Mouse (Mus musculus) stomach, embryonic 15.5 days (tissue): Measurements from ENCODE around the gene Tmprss9. TPM values are rescaled to one million over a fixed set of nuclear protein-coding genes. Genes with fewer than 3 reads are reported as not detected.

Source experiments
- ATAC-seq: fragments of 200-750 bp; cut with Nextera tagmentation; 2 replicates; pipeline ENCODE4 v1.8.0; 2017; ENCODE audit warnings: low read depth, moderate number of reproducible peaks, moderate TSS enrichment; ENCODE audit not compliant: insufficient read depth, low FRiP score
- H3K27ac ChIP-seq: fragments of 300-500 bp; sonication (generic); 2 replicates; pipeline ENCODE4 v1.5.1; 2015; ENCODE audit warnings: mild to moderate bottlenecking, inconsistent platforms
- H3K27me3 ChIP-seq: fragments of 300-500 bp; sonication (generic); replicated peaks from 2 replicates; pipeline ENCODE4 v1.6.1; 2015; ENCODE audit warnings: inconsistent platforms
- H3K36me3 ChIP-seq: fragments of 300-500 bp; sonication (generic); 2 replicates; pipeline ENCODE4 v1.6.1; 2015; ENCODE audit warnings: inconsistent platforms
- H3K4me1 ChIP-seq: fragments of 300-500 bp; sonication (generic); 2 replicates; pipeline ENCODE4 v1.6.1; 2015; ENCODE audit warnings: inconsistent platforms
- H3K4me2 ChIP-seq: fragments of 300-500 bp; sonication (generic); 2 replicates; pipeline ENCODE4 v1.6.1; 2015; ENCODE audit warnings: mild to moderate bottlenecking, inconsistent platforms
- H3K4me3 ChIP-seq: fragments of 300-500 bp; sonication (generic); replicated peaks from 2 replicates; pipeline ENCODE4 v1.5.1; 2015; ENCODE audit warnings: inconsistent platforms
- H3K9ac ChIP-seq: fragments of 300-500 bp; sonication (generic); 2 replicates; pipeline ENCODE4 v1.6.1; 2015; ENCODE audit warnings: inconsistent platforms
- H3K9me3 ChIP-seq: fragments of 300-500 bp; sonication (generic); 2 replicates; pipeline ENCODE4 v1.6.1; 2016; ENCODE audit warnings: inconsistent platforms
- WGBS: fragments of 180-500 bp; shearing (Covaris S2); methylation state at CpG from one replicate; pipeline ENCODE4 v1.1.7; 2015; 5-methylcytosine and 5-hydroxymethylcytosine counted together
- polyA plus RNA-seq: library from polyadenylated mRNA; unstranded; fragments of >200 nt; fragmentation: Nextera tagmentation; extraction: Ambion mirVana; gene quantifications from 2 replicates; pipeline ENCODE4 v1.2.1, GENCODE M21; 2015

Tmprss9 gene
- polyA plus RNA-seq, 1 experiment from 2014 or later = not detected

DNA sequence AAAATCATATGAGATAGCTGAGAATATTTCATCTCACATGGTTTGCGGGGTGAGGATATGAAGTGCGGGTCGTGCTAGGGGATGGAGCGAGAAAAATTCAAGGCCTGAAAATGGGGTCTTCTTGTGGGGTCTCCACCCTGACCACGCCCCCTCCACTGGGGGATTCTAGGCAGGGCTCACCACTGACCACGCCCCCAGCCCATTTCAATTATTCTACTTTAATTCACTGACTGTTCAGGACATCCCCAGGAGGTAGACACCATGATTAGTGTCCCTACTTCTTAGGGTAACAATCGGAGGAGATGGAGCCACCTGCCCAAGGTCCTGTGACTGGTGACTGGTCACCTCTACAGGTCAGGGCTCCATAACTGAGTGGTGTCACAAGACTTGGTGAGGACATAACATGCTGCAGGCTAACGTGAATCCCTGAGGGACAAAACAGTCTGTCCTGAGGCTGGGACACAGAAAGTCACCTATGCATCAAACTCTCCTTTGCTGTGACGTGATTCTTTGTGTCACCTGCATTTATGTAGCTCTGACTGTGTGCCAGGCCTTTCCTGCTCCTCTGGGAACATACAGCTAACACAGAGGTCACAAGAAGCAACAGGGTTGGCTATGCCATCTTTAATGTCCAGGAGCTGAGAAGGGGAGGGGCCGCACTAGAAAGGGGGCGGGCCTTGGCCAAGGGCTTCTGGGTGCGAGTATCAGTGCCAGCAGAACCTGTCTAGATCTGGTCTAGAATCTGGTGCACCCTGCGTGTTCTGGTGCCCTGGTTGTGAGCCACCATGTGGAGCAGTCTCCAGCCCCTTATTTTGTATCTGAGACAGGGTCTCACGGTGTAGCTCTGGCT, 62.7 kb downstream of the Tmprss9 start:
- WGBS = 53% methylated on average over 14 of the region's 14 CpGs
- no peak for ATAC-seq
- peaks cover 83% of the 10 kb centered on the region for H3K4me1 ChIP-seq
- H3K9ac ChIP-seq = no peak overlapping the region
- H3K4me3 ChIP-seq = no peak overlapping the region
- H3K4me2 ChIP-seq = peak overlapping the region; percentile 95
- H3K27me3 ChIP-seq = peaks cover 3% of the 10 kb centered on the region; the same call in 1 of the 2 replicates
- no peaks in the 10 kb centered on the region for H3K9me3 ChIP-seq
- H3K36me3 ChIP-seq = no peaks in the 10 kb centered on the region
- H3K27ac ChIP-seq = peak overlapping the region; percentile 62; the same call in 1 of the 2 replicates

DNA sequence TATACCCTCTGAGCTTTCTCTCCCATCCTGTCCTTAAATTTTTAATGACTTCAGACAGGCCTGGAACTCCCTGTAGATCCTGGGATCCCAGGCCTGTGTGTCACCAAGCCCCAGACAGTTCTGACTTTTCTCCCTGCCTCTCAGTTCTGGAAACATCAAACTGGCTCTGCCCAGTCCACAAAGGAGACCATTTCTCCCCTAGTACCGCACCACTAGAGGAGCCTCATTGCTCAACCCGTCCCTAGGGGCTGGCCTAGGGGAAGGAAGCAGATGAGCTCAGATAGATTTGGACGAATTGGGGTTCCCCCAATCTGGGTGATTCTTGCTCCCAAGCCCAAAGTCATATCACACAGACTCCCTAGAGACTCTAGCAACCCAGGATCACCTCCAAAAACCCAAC, 63.6 kb downstream of the Tmprss9 start:
- Histone ChIP-seq H3K4me1 (peaks cover 89% of the 10 kb centered on the region), H3K4me3 (no peak overlapping the region), H3K27ac (peak overlapping the region; percentile 92; the same call in 1 of the 2 replicates), H3K36me3 (no peaks in the 10 kb centered on the region), H3K9me3 (no peaks in the 10 kb centered on the region), H3K4me2 (peak overlapping the region; percentile 85; the same call in 1 of the 2 replicates), H3K27me3 (peaks cover 3% of the 10 kb centered on the region; the same call in 1 of the 2 replicates), H3K9ac (no peak overlapping the region)
- ATAC-seq = no peak
- 35% methylated on average over 3 of the region's 3 CpGs for WGBS

DNA sequence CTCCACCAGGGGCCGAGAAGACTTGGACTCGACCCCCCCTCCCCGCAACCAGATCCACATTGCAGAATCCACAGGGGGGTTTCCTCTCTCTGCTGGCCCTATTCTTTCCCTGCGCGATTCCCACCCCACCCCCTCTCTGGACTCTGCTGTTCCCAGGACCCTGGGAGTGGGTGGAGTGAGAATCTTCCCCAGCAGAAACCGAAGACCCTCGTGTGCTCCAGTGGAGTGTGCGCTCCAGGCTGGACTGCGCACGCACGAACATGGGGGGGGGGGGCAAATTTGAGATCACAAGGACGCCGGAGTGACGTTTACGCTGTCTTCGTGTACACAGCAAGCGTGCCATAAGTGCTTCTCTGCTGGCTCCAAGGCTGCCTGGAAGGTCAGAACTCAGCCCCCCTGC, 64.0 kb downstream of the Tmprss9 start:
- Histone ChIP-seq H3K9ac (no peak overlapping the region), H3K36me3 (no peaks in the 10 kb centered on the region), H3K27ac (0 out of 2 replicates have a peak overlapping the region, but pooled peaks have one; percentile 92), H3K27me3 (peaks cover 3% of the 10 kb centered on the region; the same call in 1 of the 2 replicates), H3K4me1 (peaks cover 89% of the 10 kb centered on the region), H3K4me2 (peak overlapping the region; percentile 85), H3K4me3 (peak overlapping the region; percentile 40), H3K9me3 (no peaks in the 10 kb centered on the region)
- 11% methylated on average over 17 of the region's 17 CpGs for WGBS
- ATAC-seq = no peak

DNA sequence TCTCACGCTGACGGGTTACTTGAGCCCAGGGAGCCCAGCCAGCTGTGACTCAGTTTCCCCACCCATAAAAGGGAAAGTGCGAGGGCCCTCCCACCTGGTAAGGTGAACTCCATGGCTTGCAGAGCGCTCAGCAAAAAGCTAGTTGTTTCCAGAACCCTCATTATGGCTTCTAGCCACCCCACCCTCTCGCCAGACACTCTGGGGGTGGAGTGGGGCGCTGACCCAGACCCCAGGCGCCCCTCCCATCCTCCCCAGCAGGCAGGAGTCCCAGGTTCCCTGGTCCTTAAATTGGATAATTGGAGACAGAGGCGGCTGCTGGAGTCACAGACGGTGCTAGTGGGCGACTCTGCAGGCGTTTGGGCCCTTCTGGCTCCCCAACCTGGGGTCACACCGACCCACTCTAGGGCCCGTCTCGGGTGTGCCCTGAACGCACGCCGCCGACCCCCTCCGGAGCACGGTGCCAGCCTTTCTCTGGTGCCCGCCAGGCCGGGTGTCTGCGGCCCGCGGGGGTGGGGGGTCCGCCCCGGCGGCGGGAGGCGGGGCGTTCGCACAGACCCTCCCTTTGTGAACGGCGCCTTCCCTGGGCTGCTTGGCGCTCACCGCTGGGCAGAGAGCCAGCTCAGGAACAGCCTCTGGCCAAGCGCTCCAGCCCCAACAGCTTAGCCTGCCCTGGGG, 64.6 kb downstream of the Tmprss9 start:
- H3K4me3 ChIP-seq = peak overlapping the region; percentile 40
- peak overlapping the region; percentile 92 for H3K27ac ChIP-seq
- peaks cover 90% of the 10 kb centered on the region for H3K4me1 ChIP-seq
- H3K27me3 ChIP-seq = peaks cover 3% of the 10 kb centered on the region; the same call in 1 of the 2 replicates
- peak; percentile 15; the same call in 1 of the 2 replicates for ATAC-seq
- no peaks in the 10 kb centered on the region for H3K9me3 ChIP-seq
- no peaks in the 10 kb centered on the region for H3K36me3 ChIP-seq
- peak overlapping the region; percentile 85 for H3K4me2 ChIP-seq
- 2% methylated on average over 37 of the region's 37 CpGs for WGBS
- peak overlapping the region; percentile 20; the same call in 1 of the 2 replicates for H3K9ac ChIP-seq

DNA sequence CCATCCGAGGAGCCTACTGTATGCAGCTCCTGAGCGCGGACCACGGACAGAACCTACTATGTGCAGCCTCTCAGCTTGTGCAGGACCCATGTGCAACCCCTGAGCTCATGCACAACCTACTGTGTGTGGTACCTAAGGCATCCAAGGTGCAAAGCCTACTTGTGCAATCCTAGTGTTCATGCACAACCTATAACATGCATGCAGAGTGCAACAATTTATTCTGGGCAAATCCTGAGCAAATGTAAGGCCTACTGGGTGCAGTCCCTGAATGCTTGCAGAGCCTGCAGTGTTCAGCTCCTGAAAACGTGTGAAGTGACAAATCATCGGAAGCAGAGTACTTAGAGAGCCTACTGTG, 65.1 kb downstream of the Tmprss9 start:
- Histone ChIP-seq H3K9ac (no peak overlapping the region), H3K27me3 (peaks cover 3% of the 10 kb centered on the region; the same call in 1 of the 2 replicates), H3K4me3 (peak overlapping the region; percentile 40), H3K4me1 (peaks cover 87% of the 10 kb centered on the region), H3K9me3 (no peaks in the 10 kb centered on the region), H3K27ac (peak overlapping the region; percentile 92), H3K36me3 (no peaks in the 10 kb centered on the region), H3K4me2 (peak overlapping the region; percentile 85)
- no peak for ATAC-seq
- WGBS = 16% methylated on average over 6 of the region's 6 CpGs

DNA sequence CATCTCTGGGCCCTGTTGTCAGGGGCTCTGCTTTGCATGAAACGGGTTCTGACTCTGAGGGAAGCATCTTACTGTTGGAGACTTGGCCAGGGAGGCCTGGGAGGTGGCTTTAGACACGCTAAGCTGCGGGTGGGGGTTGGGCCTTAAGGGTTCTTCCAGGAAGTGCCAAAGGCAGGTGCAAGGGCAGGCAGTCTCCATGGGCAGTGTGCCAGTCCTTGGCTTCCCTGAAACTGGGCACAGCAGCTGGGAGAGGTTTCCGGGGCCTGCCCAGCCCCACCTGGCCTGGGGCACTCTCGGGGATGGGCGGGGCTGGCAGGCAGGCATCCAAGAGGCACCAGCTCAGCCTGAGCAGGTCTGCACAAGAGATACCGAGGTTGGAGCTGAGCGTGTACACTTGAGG, 66.0 kb downstream of the Tmprss9 start:
- WGBS = 27% methylated on average over 8 of the region's 8 CpGs
- Histone ChIP-seq H3K4me2 (peak overlapping the region; percentile 85; the same call in 1 of the 2 replicates), H3K27me3 (peaks cover 1% of the 10 kb centered on the region; the same call in 1 of the 2 replicates)

DNA sequence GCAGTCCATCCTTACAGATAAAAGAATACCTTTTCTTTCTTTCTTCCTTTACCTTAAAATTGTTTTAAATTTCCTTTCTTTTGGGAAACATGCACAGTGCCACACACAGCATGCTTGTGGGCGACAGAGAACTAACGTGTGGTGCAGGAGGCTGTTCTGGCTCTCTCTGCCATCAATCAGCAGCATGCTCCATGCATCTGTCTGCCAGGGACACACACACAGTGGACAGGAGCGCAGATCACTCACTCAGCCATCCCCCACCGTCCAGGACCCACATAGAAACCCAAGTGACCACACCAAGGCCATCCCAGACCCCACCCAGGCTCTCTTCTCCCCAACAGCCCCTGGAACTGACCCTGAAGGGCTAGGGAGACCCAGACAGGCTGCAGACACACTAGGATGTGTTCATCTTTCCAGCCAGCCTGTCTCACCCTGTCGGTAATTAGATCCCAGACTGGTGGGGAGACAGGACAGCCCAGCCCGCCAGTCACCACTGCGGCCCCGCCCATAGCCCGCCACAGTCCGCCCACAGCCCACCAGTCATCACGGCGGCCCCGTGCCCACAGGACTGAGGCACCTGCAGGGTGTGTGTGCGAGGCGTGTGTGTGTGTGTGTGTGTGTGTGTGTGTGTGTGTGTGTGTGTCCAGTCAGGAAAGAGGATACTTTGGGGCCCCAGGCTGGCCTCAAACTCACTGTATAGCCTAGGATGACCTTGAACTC, 67.3 kb downstream of the Tmprss9 start:
- ATAC-seq = peak; percentile 27; the same call in 1 of the 2 replicates
- Histone ChIP-seq H3K9me3 (no peaks in the 10 kb centered on the region), H3K4me2 (peak overlapping the region; percentile 80), H3K27me3 (no peaks in the 10 kb centered on the region), H3K36me3 (no peaks in the 10 kb centered on the region), H3K4me3 (peak overlapping the region; percentile 38), H3K9ac (no peak overlapping the region), H3K4me1 (peaks cover 73% of the 10 kb centered on the region), H3K27ac (peak overlapping the region; percentile 92)
- WGBS = 9% methylated on average over 15 of the region's 15 CpGs

More for the DNA sequence above, 66.0 kb downstream of the Tmprss9 start:
- no peaks in the 10 kb centered on the region for H3K9me3 ChIP-seq
- peaks cover 78% of the 10 kb centered on the region for H3K4me1 ChIP-seq
- peak; percentile 20; the same call in 1 of the 2 replicates for ATAC-seq
- peak overlapping the region; percentile 92 for H3K27ac ChIP-seq
- no peak overlapping the region for H3K4me3 ChIP-seq
- no peaks in the 10 kb centered on the region for H3K36me3 ChIP-seq
- no peak overlapping the region; the same call in 1 of the 2 replicates for H3K9ac ChIP-seq

DNA sequence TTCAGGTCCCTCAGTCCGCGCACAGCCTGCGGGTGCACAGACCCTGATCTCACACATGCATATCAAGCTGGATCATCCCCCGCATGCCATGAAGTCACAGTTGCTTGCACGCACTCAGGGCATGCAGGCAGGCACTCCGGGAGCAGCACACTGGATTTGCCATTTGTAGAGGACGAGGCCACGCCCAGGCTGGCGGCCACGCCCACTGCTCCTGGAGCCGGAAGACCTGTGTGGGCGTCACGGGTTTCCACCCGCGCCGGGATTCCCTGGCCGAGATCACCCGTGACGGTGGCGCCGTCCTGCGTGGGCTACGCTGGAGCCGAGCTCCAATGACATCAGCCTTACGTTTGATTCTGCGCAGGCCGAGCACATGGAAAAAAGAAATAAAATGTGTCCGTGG, 68.0 kb downstream of the Tmprss9 start:
- H3K36me3 ChIP-seq = no peaks in the 10 kb centered on the region
- peaks cover 72% of the 10 kb centered on the region for H3K4me1 ChIP-seq
- WGBS = 2% methylated on average over 28 of the region's 28 CpGs
- H3K4me3 ChIP-seq = peak overlapping the region; percentile 38
- peak overlapping the region; percentile 80 for H3K4me2 ChIP-seq
- no peaks in the 10 kb centered on the region for H3K9me3 ChIP-seq
- no peaks in the 10 kb centered on the region for H3K27me3 ChIP-seq
- H3K27ac ChIP-seq = peak overlapping the region; percentile 92
- 0 out of 2 replicates have a peak, but pooled peaks have one; percentile 16 for ATAC-seq
- no peak overlapping the region for H3K9ac ChIP-seq

DNA sequence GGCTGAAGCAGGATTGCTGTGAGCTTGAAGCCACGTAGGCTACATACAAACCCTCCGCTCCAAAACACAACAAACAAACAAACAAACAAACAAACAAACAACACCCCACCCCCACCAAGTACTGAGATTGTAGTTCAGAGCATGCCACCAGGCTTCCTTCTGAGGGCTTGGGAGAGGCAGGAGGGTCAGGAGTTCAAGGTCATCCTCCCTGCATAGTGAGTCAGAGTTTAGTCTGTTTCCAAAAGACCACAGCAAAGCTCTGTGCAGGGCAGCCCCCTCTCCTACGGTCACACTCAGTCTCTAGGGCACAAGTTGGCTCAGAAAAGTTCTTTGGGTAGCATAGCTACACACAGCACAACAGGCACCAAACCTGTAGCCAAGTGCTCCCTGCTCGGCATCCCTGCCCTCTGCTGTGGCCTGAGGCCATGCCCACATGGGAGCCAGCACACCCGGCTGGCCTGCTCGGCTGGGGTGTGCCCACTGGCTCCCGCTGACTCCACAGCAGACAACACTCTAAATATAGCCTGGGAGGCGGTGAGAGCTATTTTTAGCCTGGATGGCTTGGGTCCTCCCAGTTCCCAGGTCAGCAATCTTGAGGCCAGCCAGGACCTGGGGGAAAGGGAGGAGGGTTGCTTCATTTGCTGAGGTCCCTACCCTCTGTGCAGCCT, 68.8 kb downstream of the Tmprss9 start:
- 0 out of 2 replicates have a peak overlapping the region, but pooled peaks have one; percentile 9 for H3K9ac ChIP-seq
- H3K4me2 ChIP-seq = peak overlapping the region; percentile 80
- WGBS = 30% methylated on average over 8 of the region's 8 CpGs
- H3K27me3 ChIP-seq = no peaks in the 10 kb centered on the region
- peak; percentile 58 for ATAC-seq
- no peaks in the 10 kb centered on the region for H3K36me3 ChIP-seq
- peaks cover 69% of the 10 kb centered on the region for H3K4me1 ChIP-seq
- peak overlapping the region; percentile 38 for H3K4me3 ChIP-seq
- H3K9me3 ChIP-seq = no peaks in the 10 kb centered on the region
- peak overlapping the region; percentile 92 for H3K27ac ChIP-seq

DNA sequence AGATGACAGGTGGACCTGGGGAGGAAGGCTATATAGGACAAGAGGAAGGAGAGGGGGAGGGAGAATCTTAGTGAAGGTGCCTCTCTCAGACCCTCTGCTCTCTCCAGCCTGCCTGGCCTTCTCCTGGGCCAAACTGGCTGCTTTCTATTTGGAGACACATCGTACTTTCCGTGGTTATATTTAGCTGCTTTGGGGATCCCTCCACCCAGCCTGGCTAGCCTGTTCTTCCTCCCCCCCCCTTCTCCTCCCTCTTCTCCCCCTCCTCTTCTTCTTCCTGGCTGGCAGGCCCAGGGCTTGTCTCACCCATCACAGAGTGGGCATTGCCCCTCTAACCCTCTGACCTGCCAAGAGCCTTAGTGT, 69.3 kb downstream of the Tmprss9 start:
- H3K36me3 ChIP-seq = no peaks in the 10 kb centered on the region
- 0 out of 2 replicates have a peak overlapping the region, but pooled peaks have one; percentile 9 for H3K9ac ChIP-seq
- H3K27ac ChIP-seq = peak overlapping the region; percentile 92
- peak overlapping the region; percentile 8; the same call in 1 of the 2 replicates for H3K4me3 ChIP-seq
- no peaks in the 10 kb centered on the region for H3K9me3 ChIP-seq
- H3K4me1 ChIP-seq = peaks cover 63% of the 10 kb centered on the region
- WGBS = 20% methylated on average over 2 of the region's 2 CpGs
- no peaks in the 10 kb centered on the region for H3K27me3 ChIP-seq
- ATAC-seq = no peak
- peak overlapping the region; percentile 80 for H3K4me2 ChIP-seq

DNA sequence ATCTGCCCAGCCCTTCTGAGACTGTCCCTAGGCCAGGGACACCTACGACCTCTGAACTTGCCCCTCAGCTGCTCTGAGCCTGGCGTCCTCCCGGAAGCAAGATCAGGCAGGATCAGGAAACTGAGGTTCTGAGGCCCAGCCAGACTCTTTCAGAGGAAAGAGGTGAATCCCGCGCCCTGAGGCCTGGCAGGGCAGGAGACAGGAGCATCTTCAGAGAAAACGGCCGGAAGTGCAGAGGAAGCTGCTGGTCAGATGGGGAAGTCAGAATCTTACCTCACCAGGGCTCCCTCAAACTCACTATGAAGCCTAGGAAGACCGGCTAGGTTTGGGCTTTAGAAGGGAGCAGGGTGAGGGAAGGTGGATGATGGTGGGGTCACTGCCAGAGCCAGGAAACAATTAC, 71.3 kb downstream of the Tmprss9 start:
- ATAC-seq = no peak
- WGBS = 65% methylated on average over 8 of the region's 8 CpGs
- Histone ChIP-seq H3K27ac (no peak overlapping the region), H3K9ac (no peak overlapping the region), H3K9me3 (no peaks in the 10 kb centered on the region), H3K4me1 (peaks cover 56% of the 10 kb centered on the region), H3K4me3 (no peak overlapping the region), H3K36me3 (no peaks in the 10 kb centered on the region), H3K27me3 (no peaks in the 10 kb centered on the region), H3K4me2 (no peak overlapping the region)
